Mouse (Mus musculus) liver, embryonic 16.5 days (tissue): ENCODE data around the gene Dbp. TPM values are rescaled to one million over a fixed set of nuclear protein-coding genes. Genes with fewer than 3 reads are reported as not detected.

Experiments
- ATAC-seq: fragments of 200-750 bp; cut with Nextera tagmentation; 2 replicates; pipeline ENCODE4 v1.8.0; 2017; ENCODE audit warnings: low read depth, mild to moderate bottlenecking, moderate number of reproducible peaks, moderate library complexity
- H3K27ac ChIP-seq: fragments of 300-500 bp; sonication (generic); 2 replicates; pipeline ENCODE4 v1.5.1; 2014; ENCODE audit warnings: mild to moderate bottlenecking, low read length
- H3K27me3 ChIP-seq: fragments of 300-500 bp; sonication (generic); 2 replicates; pipeline ENCODE4 v1.6.1; 2014; ENCODE audit warnings: low read depth, low read length, mixed read lengths; ENCODE audit not compliant: control insufficient read depth, insufficient read depth
- H3K36me3 ChIP-seq: fragments of 300-500 bp; sonication (generic); 2 replicates; pipeline ENCODE4 v1.6.1; 2014; ENCODE audit warnings: mild to moderate bottlenecking; ENCODE audit not compliant: control insufficient read depth, insufficient read depth
- H3K4me1 ChIP-seq: fragments of 300-500 bp; sonication (generic); 2 replicates; pipeline ENCODE4 v1.6.1; 2014; ENCODE audit warnings: low read depth, low read length, mixed read lengths; ENCODE audit not compliant: control insufficient read depth
- H3K4me2 ChIP-seq: fragments of 300-500 bp; sonication (generic); 2 replicates; pipeline ENCODE4 v1.6.1; 2014; ENCODE audit warnings: low read depth, low read length, mixed read lengths
- H3K4me3 ChIP-seq: fragments of 300-500 bp; sonication (generic); 2 replicates; pipeline ENCODE4 v1.5.1; 2014; ENCODE audit warnings: low read depth, mild to moderate bottlenecking, low read length
- H3K9ac ChIP-seq: fragments of 300-500 bp; sonication (generic); 2 replicates; pipeline ENCODE4 v1.6.1; 2014; ENCODE audit warnings: low read depth, low read length
- H3K9me3 ChIP-seq: fragments of 300-500 bp; sonication (generic); replicated peaks from 2 replicates; pipeline ENCODE4 v1.6.1; 2016; ENCODE audit warnings: low read length; ENCODE audit not compliant: control insufficient read depth
- WGBS: fragments of 180-500 bp; shearing (Covaris S2); extraction: QIAGEN DNeasy Blood & Tissue Kit; methylation state at CpG from one replicate; pipeline ENCODE4 v1.1.7; 2014; ENCODE audit not compliant: insufficient replicate concordance; 5-methylcytosine and 5-hydroxymethylcytosine counted together
- polyA plus RNA-seq: library from polyadenylated mRNA; unstranded; fragments of >200 nt; fragmentation: Nextera tagmentation; extraction: Ambion mirVana; gene quantifications from 2 replicates; pipeline ENCODE4 v1.2.1, GENCODE M21; 2015

Gene Dbp
- polyA plus RNA-seq, 1 experiment from 2014 or later, result 0.32 TPM

DNA sequence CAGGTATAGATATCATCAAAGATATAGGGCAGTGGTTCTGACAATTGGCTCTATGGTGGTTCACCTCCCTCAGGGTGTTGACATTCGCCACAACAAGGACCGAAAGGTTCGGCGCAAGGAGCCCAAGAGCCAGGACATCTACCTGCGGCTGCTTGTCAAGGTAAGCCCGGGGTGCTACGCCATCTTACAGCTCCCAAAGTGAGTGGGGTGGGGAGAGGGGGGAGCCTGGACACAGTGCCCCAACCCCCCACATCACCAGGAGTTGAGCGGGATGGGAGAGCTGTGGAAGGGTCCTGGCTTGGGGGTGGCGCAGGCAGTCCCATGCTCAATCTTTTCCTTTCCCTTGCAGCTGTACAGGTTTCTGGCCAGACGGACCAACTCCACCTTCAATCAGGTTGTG is 14.3 kb downstream of the Dbp start:
- Histone ChIP-seq H3K36me3 (peaks cover 29% of the 10 kb centered on the region), H3K9me3 (no peaks in the 10 kb centered on the region), H3K27ac (0 out of 2 replicates have a peak overlapping the region, but pooled peaks have one; percentile 71), H3K27me3 (no peaks in the 10 kb centered on the region), H3K9ac (peak overlapping the region; percentile 85), H3K4me3 (peak overlapping the region; percentile 87), H3K4me2 (peak overlapping the region; percentile 77), H3K4me1 (peaks cover 43% of the 10 kb centered on the region)
- WGBS, result 64% methylated on average over 10 of the region's 10 CpGs
- ATAC-seq, result no peak

GRCm38 (mm10) chr7:45719738-45720412 is 15.0 kb downstream of the Dbp start:
- 89% methylated on average over 15 of the region's 16 CpGs for WGBS
- Histone ChIP-seq H3K9ac (no peak overlapping the region; the same call in 1 of the 2 replicates), H3K4me1 (peaks cover 36% of the 10 kb centered on the region), H3K4me2 (peak overlapping the region; percentile 77), H3K27ac (no peak overlapping the region), H3K9me3 (no peaks in the 10 kb centered on the region), H3K27me3 (no peaks in the 10 kb centered on the region), H3K4me3 (no peak overlapping the region), H3K36me3 (peaks cover 31% of the 10 kb centered on the region)
- ATAC-seq, result no peak

GRCm38 (mm10) chr7:45720413-45721233 is 15.7 kb downstream of the Dbp start, which contains the start of gene Fam83e:
Gene Fam83e (plus strand): TSS chr7:45721212.
- H3K27ac ChIP-seq, result no peak within 1 kb of the TSS
- H3K27me3 ChIP-seq, result no peaks in the 10 kb centered on the region
- ATAC-seq, result no peak
- WGBS, result 79% methylated on average over 14 of the region's 14 CpGs
- no peaks in the 10 kb centered on the region for H3K9me3 ChIP-seq
- no peak within 1 kb of the TSS for H3K9ac ChIP-seq
- H3K4me1 ChIP-seq, result peaks cover 33% of the 10 kb centered on the region
- no peak within 1 kb of the TSS for H3K4me2 ChIP-seq
- H3K36me3 ChIP-seq, result peaks cover 35% of the 10 kb centered on the region
- H3K4me3 ChIP-seq, result no peak within 1 kb of the TSS

DNA sequence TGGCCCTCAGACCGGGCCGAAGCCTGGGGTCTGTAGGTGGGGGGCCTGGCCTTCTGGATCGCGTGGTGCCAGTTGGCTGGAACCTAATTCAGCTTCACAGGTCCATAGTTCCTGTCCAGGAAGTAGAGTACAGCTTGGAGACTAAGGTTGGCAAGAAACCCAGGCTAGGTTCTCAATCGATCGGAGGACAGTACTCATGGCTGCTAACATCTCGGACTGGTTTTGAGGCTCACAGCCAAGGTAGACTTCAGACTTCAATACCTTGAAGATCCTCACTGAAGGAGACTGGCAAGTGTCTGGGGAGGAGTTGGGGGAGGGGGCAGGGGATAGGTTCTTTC is 16.3 kb downstream of the Dbp start:
- no peak overlapping the region for H3K4me3 ChIP-seq
- no peak overlapping the region for H3K4me2 ChIP-seq
- no peak for ATAC-seq
- WGBS, result 77% methylated on average over 7 of the region's 7 CpGs
- no peak overlapping the region for H3K9ac ChIP-seq
- no peak overlapping the region for H3K27ac ChIP-seq
- H3K9me3 ChIP-seq, result no peaks in the 10 kb centered on the region
- peaks cover 35% of the 10 kb centered on the region for H3K36me3 ChIP-seq
- H3K27me3 ChIP-seq, result no peaks in the 10 kb centered on the region
- H3K4me1 ChIP-seq, result peaks cover 27% of the 10 kb centered on the region

DNA sequence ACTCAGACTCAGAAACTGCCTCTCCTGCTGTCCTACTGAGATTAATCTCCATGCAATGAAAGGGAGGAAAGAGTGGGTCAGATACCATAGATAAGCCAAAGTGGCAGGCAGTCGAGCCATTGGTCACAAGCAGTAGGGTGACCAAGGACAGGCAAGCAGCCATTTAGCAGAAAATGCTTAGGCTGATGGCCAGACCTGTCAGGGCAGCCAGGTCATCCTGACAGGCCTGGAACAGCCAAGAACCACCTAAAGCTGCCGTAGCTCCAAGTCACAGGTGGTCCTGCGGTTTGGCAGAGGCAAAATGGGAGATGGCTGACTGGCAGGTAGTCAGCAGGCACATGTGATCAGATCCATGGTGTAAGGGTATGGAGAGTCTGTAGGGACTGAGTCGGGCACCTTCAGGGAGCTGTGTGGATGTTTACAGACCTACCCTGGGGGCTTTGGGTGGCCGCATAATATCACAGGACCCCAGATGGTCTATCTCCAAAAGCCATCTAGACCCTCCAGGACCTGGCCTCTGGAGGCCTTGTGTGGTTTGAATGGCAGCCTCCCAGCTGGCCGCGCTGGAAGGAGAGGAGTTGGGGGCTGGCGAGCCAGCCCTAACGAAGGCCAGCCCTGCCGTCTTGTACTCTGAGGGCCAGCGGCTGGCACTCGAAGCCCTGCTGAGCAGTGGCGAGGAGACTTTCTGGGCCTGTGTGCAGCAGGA is 16.9 kb downstream of the Dbp start:
- WGBS, result 66% methylated on average over 13 of the region's 13 CpGs
- Histone ChIP-seq H3K9ac (no peak overlapping the region), H3K36me3 (peaks cover 35% of the 10 kb centered on the region), H3K9me3 (no peaks in the 10 kb centered on the region), H3K27me3 (no peaks in the 10 kb centered on the region), H3K4me3 (no peak overlapping the region), H3K27ac (no peak overlapping the region), H3K4me2 (no peak overlapping the region), H3K4me1 (peaks cover 21% of the 10 kb centered on the region)
- no peak for ATAC-seq

GRCm38 (mm10) chr7:45722348-45722713 is 17.4 kb downstream of the Dbp start:
- WGBS, result 79% methylated on average over 13 of the region's 13 CpGs
- H3K4me1 ChIP-seq, result peaks cover 18% of the 10 kb centered on the region
- H3K27me3 ChIP-seq, result no peaks in the 10 kb centered on the region
- no peak for ATAC-seq
- H3K9me3 ChIP-seq, result no peaks in the 10 kb centered on the region
- H3K4me3 ChIP-seq, result no peak overlapping the region
- H3K27ac ChIP-seq, result no peak overlapping the region
- no peak overlapping the region for H3K9ac ChIP-seq
- no peak overlapping the region for H3K4me2 ChIP-seq
- peaks cover 35% of the 10 kb centered on the region for H3K36me3 ChIP-seq

DNA sequence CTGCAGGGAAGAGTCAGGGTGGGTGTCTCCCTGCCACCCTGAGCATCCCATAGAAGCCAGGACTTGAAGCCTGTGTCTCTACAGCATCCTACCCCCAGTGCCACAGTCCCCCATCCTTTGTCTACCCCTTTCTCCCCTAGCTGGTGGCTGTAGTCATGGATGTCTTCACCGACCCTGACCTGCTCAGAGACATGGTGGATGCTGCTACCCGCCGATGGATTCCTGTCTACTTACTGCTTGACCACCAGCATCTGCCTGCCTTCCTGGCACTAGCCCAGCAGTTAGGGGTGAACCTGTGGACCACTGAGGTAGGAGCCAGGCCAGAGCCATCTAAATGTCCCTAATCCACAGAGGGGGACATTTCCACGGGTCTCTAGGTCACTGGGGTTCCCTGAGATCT is 18.4 kb downstream of the Dbp start:
- no peak for ATAC-seq
- WGBS, result 74% methylated on average over 4 of the region's 4 CpGs
- no peak overlapping the region for H3K27ac ChIP-seq
- no peaks in the 10 kb centered on the region for H3K9me3 ChIP-seq
- H3K4me3 ChIP-seq, result no peak overlapping the region
- H3K27me3 ChIP-seq, result no peaks in the 10 kb centered on the region
- no peak overlapping the region for H3K9ac ChIP-seq
- peaks cover 18% of the 10 kb centered on the region for H3K4me1 ChIP-seq
- no peak overlapping the region for H3K4me2 ChIP-seq
- H3K36me3 ChIP-seq, result peaks cover 35% of the 10 kb centered on the region

DNA sequence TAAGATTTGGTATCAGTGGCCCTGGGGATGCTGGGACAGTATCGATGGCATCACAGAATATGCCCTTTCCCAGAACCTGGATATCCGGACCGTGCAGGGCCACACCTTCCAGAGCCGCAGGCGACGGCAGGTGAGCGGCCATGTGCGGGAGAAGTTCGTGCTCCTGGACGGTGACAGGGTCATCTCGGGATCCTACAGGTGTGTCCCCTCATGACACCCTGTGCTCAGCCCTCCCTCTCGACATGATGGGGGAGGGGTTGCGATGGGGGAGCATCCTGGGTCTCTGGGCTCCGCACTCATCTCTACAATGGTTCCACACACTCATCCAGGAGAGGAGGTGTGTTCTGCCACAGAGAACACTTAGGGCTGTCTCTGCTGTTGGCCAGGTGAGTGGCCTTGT is 18.9 kb downstream of the Dbp start:
- Histone ChIP-seq H3K27me3 (no peaks in the 10 kb centered on the region), H3K4me2 (no peak overlapping the region), H3K4me1 (peaks cover 15% of the 10 kb centered on the region), H3K4me3 (no peak overlapping the region), H3K27ac (no peak overlapping the region), H3K9ac (no peak overlapping the region), H3K9me3 (no peaks in the 10 kb centered on the region), H3K36me3 (peaks cover 35% of the 10 kb centered on the region)
- ATAC-seq, result no peak
- WGBS, result 87% methylated on average over 14 of the region's 14 CpGs

DNA sequence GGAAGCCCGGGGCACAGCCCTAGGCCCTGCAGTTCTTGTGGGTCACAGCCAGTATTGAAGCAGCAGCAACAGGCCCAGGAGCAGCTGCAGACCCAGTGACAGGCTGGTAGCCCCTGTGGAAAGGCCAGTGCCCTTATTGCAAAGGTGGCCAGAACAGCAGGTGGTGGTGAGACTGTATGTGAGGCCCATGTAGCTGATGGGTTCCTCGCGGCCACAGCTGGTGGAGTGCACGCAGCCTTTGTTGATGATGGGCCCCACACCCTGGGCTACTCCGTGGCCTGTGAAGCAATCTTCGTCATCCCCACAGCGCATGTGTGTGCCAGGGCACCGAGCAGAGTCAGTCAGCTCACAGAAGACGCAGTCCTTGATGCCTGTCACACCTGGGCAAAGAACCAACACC is 20.3 kb downstream of the Dbp start:
- 83% methylated on average over 9 of the region's 9 CpGs for WGBS
- Histone ChIP-seq H3K9ac (no peak overlapping the region), H3K27me3 (no peaks in the 10 kb centered on the region), H3K4me2 (no peak overlapping the region), H3K9me3 (no peaks in the 10 kb centered on the region), H3K4me3 (no peak overlapping the region), H3K27ac (no peak overlapping the region), H3K4me1 (peaks cover 3% of the 10 kb centered on the region), H3K36me3 (peaks cover 25% of the 10 kb centered on the region)
- ATAC-seq, result no peak
